Mouse (Mus musculus) ES-CJ7 (cell line): ENCODE data around the gene Sds.
A peak's percentile ranks its signal among the peaks of the same experiment; 100 is the strongest.

ENCODE experiments used
- DNase-seq: peaks from one replicate; pipeline ENCODE4 v3.0.0; 2011; ENCODE audit warnings: low read depth, low spot score

Gene Sds

DNA sequence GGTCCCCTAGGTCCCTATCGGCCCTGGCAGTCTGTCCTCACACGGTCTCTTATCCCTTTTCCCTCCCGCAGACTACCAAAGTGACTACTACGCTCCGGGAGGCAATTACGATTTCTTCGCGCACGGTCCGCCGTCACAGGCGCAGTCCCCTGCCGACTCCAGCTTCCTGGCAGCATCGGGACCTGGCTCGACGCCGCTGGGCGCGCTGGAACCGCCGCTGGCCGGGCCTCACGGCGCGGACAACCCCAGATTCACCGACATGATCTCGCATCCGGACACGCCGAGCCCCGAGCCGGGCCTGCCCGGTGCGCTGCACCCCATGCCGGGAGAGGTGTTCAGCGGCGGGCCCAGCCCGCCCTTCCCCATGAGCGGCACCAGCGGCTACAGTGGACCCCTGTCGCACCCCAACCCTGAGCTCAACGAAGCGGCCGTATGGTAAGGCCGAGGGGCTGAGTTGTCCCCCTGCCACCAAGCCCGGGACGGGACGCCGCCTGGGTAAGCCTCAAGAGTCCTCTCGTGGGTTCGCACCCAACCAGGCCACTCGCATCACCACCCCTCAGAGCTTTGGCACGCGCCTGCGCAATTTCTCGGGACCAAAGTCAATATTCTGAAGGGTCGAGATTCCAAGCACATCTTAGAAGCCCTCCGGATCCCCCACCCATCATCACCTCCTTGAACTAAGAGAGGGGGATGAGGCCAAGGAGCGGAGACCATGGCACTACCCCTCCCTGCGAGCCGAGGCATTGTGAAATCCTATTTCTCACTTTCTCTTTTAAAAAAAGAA lies 36.2 kb upstream of the Sds start:
- no peak for DNase-seq

DNA sequence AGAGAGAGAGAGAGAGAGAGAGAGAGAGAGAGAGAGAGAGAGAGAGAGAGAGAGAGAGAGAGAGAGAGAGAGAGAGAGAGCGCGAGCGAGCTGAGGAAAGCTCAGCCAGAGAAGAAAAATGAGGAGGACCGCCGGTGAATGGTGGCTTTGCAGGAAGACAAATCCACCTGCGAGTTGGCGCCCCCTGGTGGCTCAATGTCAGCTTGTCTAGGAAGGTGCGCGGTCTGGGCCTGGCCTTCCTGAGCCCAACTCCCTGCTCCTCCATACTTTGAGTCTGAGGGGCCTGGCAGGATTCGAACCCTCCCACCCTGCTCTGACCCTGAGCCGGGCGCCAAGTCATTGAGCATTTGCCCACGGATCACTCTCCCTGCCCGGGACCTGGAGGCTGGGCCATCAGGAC lies 35.6 kb upstream of the Sds start:
- peak; percentile 95 for DNase-seq

DNA sequence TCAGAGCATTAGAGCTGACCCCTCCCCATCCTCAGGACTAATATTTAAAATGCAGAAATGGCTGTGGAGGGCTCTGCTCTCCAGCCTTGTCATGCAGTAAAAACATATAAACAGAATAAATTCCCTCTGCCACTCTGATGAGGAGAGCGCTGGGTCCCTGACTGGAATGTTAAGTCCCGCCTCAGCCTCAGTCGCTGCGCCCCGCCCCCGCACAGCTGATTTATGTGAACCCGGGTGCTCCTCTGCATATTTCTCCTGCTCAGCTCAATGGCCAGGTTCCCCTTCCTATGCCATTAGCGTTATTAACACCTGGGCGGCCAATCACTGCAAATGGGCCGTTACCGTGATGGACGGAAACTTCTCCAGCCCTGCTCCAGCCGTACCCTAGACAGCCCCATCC lies 29.0 kb upstream of the Sds start:
- DNase-seq, result no peak

DNA sequence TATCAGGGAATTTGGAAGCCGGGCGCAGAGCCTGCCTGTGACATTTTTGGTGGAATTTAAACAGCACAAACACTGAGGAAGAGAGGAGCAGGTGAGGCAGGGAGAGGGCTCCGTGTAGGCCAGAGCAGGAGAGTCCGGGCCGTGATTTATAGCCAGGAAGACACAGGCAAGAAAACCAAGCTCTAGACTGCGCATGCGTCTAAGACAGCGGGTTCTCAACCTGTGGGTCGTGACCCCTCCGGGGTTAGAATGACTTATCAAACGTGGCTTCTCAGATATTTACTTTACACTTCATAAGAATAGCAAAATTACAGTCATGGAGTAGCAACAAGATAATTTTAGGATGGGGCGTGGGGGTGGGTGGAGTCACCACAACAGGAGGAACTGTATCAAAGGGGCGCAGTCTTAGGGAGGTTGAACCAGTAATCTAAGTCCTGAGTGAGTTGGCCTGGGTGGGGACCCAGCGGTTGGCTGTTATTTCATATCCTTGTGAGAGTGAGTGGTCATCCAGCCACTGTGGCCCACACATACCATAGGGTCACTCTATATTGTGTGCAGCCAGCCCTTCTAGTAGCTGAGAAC lies 21.5 kb upstream of the Sds start:
- peak; percentile 69 for DNase-seq

DNA sequence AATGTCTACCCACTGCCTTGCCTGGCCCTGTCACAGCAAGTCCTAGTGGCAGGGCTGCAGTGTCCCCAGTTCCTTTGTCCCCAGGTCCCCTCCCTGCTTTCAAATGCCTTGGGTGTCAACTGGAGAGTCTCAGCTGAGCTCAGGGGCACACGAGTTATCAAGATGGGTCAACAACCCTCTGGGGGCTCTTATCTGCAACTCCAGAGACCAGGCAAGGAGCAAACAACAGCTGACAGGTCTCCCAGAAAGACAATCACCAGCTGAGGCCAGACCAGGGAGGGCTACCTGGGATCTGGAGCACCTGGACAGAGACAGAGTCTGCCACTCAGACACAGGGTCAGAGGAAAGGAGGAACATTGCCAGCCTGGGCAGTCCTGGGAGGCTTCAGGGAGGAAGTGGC lies 20.1 kb upstream of the Sds start:
- no peak for DNase-seq

DNA sequence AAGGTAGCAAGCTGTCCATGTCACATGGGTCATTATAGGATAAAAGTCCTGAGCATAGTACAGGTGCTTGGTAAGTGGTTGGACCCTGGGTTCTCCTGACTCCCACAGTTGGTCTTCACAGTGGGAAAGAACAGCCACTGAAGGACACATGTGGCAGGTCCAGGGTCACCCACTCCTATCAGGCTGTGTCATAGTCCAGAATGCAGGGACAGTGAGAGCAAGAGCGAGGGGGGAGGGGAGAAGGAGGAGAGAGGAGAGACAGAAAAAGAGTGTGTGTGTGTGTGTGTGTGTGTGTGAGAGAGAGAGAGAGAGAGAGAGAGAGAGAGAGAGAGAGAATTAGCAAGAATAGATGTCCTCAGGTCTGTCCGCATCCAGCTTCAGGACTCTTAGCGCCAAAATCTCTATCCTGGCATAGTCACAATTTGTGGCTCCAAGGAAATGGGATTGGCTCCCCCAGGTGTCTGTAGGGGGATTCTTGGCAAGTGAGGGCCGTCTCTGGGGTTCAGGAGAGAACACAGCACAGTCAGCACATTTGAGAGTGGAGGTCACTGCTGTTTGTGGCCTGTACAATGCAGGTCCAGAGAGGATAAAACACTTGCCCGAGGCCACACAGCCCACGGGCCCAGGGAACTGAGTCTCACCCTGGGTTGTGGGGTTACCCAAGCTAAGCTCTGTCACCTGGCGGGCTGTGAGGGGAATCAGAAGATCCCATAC lies 19.3 kb upstream of the Sds start:
- no peak for DNase-seq

DNA sequence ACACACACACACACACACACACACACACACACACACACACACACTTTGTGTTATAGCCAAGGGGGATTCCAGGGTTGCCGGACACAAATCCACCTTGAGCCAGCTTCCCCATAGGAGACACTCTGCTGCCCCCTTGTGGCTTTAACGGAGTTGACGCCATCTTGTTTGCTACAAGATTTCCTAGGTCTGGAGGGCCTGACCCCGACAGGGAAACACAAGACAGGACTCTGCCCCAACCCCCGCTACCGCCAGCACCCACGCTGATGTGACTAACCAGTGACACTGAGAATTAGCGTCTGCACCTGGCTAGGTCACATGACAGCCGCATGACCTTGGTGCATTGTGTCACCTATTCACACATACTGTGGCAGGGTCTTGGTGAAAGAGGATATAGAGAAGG lies 18.7 kb upstream of the Sds start:
- peak; percentile 95 for DNase-seq

DNA sequence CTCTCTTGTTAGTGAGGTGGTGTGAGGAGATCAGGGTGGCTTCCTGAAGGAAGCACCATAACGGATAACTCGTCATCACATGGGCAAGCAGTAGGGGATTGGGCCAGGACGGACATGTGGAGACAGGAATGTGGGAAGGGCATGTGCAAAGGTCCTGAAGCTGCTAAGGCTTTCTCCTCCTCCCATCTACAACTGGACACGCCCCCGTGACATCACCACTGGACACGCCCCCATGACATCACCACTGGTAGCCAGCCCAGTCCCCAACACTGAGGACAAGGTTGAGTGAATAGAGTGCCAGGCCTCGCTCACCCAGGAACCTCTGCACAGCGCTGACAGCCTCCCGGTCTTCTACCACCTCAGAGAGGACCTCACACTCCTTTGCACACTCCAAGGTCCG lies 17.2 kb upstream of the Sds start:
- DNase-seq, result peak; percentile 89

DNA sequence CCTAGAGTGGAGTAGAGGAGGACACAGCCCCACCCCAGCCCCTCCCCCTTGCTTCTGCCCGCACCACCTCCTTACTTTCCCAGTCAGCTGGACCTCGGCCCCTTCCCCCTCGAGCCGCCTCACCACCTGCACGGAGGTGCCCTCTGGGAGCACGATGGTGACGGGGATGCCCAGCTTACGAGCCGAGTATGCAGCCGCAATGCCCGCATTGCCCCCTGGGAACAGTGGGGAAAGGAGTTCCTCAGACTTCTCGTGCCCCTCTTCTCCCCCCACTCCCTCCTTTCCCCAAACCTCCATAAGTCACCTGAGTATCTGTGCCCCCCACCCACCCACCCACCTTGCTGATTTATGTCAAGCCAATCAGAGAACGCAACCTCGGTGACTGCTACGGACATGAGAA lies 14.4 kb upstream of the Sds start:
- DNase-seq, result no peak

DNA sequence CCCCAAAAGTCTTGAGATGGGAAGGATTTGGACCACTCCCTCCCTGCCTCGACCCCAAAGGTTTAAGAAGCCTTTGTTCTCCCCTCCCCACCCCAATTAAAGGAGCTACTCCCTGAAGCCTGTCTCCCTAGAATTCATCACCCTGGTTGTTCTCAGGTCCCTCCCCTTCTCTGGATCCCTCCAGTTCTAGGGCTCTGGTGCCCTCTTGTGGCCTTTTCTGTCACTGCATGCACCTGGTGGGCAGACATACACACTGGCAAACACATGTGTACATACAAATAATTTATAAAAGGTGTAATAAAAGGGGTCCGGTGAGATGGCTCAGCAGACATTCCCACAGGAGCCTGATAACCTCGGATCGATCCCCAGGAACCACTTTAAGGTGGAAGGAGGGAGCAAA lies 12.0 kb upstream of the Sds start:
- peak; percentile 77 for DNase-seq

DNA sequence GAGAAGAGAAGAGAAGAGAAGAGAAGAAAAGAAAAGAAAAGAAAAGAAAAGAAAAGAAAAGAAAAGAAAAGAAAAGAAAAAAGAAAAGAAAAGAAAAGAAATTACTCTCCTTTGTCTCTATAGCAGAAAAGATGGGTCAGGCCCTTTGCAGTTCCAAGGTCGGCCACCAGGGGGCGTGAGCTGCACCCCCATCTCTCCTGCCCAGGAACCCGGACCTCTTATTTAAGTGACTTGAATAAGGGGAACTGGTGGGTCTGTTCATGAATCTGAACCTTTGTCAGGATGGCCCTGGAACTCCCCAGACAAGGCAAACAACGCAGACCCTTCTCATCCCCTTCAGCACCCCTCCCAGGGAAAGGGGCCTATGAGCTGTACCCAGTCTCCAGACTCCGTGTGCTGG lies 11.3 kb upstream of the Sds start:
- peak; percentile 55 for DNase-seq

DNA sequence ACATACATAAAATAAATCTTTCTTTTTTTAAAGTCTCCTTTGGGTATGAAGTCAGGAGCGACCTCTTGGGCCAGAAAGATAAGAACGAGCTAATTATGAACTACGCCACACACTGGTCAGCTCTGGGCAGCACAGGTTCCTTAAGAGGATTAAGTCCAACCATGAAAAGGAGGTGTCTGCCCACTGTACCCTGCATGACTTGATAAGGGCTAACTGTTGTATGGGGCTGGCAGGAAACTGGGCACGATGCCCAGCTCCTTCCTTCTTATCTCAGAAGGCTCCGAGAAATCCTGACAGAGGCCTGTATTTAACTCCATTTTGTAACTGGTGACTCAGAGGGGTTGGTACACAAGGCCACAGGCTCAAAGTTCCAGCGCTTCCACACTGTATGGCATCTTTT lies 10.5 kb upstream of the Sds start:
- no peak for DNase-seq

DNA sequence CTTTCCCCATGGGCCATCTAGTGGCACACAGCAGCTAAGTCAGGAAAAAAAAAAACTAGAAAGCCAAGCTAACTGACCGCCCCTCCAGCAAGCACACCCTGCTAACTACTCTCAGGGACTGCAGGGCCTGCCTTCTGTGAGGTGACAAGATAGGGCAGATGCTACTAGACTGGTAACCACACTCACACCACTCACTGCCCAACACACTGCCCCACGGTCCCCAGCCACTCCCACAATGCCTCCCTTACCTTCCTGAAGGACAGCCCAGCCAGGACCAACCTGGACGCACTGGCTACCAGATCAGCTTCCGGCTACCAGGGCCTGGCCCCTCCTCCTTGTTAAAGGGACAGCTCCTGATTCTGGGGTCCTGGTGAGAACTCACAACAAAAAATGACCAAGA lies 9.3 kb upstream of the Sds start:
- DNase-seq, result no peak

DNA sequence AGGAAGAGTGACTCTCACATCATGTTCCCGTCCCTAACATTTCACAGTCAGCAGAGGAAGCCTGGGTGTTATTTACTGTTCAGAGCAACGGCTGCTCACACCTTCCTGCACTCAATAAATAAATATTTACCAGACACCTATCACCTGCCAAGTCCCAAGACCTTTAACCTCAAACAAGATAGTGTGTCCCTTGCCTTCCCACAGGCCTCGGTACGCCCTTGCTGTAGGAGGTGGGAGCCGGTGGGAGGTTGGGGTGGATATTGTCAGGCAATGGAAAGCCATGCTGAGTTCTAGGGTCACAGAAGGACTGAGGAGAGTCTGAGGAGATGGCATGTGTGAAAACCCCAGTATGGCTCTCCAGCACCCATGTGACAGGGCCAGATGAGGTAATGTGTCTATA lies 8.0 kb upstream of the Sds start:
- DNase-seq, result no peak

DNA sequence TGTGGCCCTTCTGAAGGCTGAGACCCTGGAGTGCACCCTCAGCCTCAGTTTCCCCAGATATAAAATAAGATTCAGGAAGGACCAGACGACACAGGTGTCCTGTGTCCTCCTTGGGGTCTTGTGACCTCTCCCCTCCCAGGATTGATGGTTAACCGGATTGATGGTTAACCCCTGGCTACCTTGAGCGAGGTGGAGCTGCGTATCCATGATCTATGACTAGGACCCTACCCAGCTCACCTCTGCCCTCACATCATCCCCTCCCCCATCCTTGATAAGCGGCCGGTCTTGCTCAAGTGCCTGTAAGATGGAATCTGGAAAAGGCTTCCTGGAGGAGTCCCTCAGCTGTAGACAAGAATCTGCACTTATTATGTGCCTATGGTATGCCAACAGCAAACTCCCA lies 7.5 kb upstream of the Sds start:
- DNase-seq, result no peak

DNA sequence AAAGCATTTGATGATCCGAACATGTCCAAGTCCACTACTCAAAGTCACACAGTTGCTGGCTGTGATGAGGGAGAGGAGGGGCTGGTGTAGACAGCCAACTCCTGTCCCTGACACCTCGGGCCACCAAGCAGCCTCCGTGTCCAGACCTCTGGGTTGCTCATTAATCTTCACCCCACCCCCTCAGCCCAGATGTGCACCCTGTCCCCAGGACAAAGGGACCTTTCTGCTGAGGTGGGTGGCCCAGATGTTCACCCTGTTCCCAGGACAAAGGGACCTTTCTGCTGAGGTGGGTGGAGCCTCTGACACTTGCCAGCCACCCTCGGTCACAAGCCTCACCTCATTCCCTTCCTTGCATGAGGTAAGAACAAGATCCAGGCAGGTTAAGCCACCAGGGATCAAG lies 4.8 kb upstream of the Sds start:
- no peak for DNase-seq

DNA sequence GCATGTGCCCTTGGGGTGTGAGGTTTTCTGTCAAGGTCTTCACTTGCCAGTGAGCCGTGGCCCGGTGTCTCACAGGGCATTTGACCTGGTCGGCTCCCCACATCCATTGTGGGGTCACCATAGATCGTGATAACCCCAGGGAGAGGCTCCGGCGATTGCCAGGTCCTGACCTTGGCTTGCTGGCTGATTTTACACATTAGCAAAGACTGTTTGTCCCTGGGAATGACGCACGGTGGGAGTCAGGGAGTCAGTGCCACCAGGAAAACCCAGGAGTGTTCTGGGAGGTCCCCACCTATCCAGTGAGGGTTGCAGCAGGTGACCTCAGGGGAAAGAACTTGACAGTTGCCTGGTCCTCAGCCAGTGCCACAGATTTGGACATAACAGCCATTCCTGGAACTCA lies 3.6 kb upstream of the Sds start, which contains the start of gene Sdsl:
Gene Sdsl, minus strand, starts transcription at position 41 of the 400 bp plus-strand sequence.
- DNase-seq, result no peak

DNA sequence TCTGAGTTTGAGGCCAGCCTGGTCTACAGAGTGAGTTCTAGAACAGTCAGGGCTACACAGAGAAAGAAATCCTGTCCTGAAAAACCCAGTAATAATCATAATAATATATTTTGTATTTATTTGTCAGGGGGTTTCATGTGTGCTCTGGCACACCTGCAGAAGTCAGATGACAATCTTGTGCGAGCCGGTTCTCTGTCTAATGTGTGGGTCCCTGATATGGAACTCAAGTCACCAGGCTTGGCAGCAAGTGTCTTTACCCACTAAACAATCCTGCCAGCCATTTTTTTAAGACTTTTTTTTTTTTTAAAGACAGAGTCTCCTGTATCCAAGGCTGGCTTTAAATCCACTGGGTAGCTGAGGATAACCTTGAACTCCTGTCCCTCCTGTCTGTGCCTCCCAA lies 3.0 kb upstream of the Sds start:
- DNase-seq, result no peak

DNA sequence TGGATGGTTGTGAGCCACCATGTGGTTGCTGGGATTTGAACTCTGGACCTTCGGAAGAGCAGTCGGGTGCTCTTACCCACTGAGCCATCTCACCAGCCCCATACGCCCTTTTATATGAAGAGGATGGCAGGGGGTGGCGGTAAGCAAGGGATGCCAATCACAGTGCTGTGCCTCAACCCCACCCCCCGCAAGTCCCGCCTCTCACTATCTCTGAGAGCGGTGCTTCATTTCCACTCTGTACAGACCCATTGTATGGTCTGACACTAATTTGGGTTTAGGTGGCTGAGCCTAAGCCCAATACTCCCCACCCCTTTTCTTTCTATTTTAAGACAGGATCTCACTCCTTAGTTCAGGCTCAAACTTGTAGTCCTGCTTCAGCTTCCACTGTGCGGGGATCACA lies 465 bp upstream of the Sds start:
- peak; percentile 40 for DNase-seq

DNA sequence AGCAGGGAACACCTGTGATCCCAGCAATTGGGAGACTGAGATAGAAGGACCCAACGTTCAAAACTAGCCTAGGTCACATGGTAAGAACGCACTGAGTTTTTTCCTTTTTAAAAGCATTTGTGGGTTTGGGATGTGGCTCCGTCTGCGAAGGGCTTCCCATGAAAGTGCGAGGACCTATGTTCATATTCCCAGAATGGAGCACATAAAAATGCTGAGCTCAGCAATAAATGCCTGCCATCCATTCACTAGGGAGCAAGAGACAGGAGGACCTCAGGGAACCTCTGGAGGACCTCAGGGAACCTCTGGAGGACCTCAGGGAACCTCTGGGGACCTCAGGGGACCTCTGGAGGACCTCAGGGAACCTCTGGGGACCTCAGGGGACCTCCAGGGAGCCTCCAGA lies 1.7 kb downstream of the Sds start:
- DNase-seq, result no peak

DNA sequence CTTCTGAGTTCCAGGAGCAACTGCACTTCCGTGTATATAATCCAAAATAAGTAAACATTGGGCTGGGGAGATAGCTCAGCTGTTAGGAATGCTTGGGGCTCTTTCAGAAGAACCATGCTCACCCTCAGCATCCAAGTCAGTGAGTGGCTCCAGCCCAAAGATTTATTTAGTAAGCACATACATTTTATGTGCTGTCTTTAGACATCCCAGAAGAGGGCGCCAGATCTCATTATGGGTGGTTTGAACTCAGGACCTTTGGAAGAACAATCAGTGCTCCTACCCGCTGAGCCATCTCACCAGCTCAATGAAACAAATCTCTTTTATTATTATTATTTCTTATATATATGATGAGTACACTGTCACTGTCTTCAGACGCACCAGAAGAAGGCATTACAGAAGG lies 3.2 kb downstream of the Sds start:
- DNase-seq, result no peak

DNA sequence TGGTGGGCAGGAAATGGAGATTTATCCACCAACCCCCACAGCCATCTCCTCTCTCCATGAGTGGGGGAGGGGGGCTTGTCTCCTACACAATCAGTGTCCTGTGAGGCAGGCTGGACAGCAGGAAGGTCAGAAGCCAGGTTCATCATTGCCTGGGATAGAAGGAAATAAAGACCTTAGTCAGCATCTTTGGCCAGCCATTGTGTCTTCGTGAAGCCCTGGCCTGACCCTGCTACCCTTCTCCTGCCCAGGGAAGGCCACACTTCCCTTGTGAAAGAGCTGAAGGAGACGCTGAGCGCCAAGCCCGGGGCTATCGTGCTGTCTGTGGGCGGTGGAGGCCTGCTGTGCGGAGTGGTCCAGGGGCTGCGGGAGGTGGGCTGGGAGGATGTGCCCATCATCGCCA lies 4.9 kb downstream of the Sds start:
- no peak for DNase-seq

DNA sequence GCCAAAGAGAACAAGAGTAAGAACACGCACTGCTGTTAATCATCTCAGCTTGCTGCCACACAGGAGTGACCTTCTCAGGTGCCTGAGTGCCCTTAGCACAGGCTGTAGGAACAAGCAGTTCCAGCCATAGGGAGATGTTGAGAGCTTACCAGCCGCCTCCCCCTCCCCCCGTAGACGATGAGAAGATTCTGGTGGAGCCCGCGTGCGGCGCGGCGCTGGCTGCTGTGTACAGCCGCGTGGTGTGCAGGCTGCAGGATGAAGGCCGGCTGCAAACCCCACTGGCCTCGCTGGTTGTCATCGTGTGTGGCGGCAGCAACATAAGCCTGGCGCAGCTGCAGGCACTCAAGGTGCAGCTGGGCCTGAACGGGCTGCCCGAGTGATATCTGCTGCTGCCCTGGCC lies 7.1 kb downstream of the Sds start:
- peak; percentile 26 for DNase-seq
